Mouse (Mus musculus) lung, embryonic 16.5 days (tissue): Measurements from ENCODE around the gene Mrgprg. TPM values are rescaled to one million over a fixed set of nuclear protein-coding genes. Genes with fewer than 3 reads are reported as not detected.

ENCODE experiments used
- ATAC-seq: fragments of 200-750 bp; cut with Nextera tagmentation; 2 replicates; pipeline ENCODE4 v1.8.0; 2017; ENCODE audit warnings: low read depth, mild to moderate bottlenecking, moderate library complexity
- H3K27ac ChIP-seq: fragments of 300-500 bp; sonication (generic); 2 replicates; pipeline ENCODE4 v1.5.1; 2014; ENCODE audit warnings: mild to moderate bottlenecking, control low read depth, low read length
- H3K27me3 ChIP-seq: fragments of 300-500 bp; sonication (generic); 2 replicates; pipeline ENCODE4 v1.6.1; 2014; ENCODE audit warnings: low read depth, low read length, mixed read lengths; ENCODE audit not compliant: control insufficient read depth, insufficient read depth
- H3K36me3 ChIP-seq: fragments of 300-500 bp; sonication (generic); 2 replicates; pipeline ENCODE4 v1.6.1; 2014; ENCODE audit warnings: low read length; ENCODE audit not compliant: control insufficient read depth, insufficient read depth
- H3K4me1 ChIP-seq: fragments of 300-500 bp; sonication (generic); replicated peaks from 2 replicates; pipeline ENCODE4 v1.6.1; 2014; ENCODE audit warnings: low read length, mixed read lengths; ENCODE audit not compliant: control insufficient read depth, insufficient read depth
- H3K4me2 ChIP-seq: fragments of 300-500 bp; sonication (generic); 2 replicates; pipeline ENCODE4 v1.6.1; 2014; ENCODE audit warnings: low read depth, low read length, control low read depth
- H3K4me3 ChIP-seq: fragments of 300-500 bp; sonication (generic); 2 replicates; pipeline ENCODE4 v1.5.1; 2014; ENCODE audit warnings: mild to moderate bottlenecking, low read length, control low read depth
- H3K9ac ChIP-seq: fragments of 300-500 bp; sonication (generic); 2 replicates; pipeline ENCODE4 v1.6.1; 2014; ENCODE audit warnings: low read length, control low read depth
- H3K9me3 ChIP-seq: fragments of 300-500 bp; sonication (generic); 2 replicates; pipeline ENCODE4 v1.6.1; 2016; ENCODE audit warnings: low read length; ENCODE audit not compliant: control insufficient read depth
- whole genome bisulfite sequencing: fragments of 180-500 bp; shearing (Covaris S2); extraction: QIAGEN DNeasy Blood & Tissue Kit; methylation state at CpG from one replicate; pipeline ENCODE4 v1.1.7; 2014; 5-methylcytosine and 5-hydroxymethylcytosine counted together
- polyA plus RNA-seq: library from polyadenylated mRNA; unstranded; fragments of >200 nt; fragmentation: Nextera tagmentation; extraction: Ambion mirVana; gene quantifications from 2 replicates; pipeline ENCODE4 v1.2.1, GENCODE M21; 2015

Mrgprg gene
- polyA plus RNA-seq, 1 experiment from 2014 or later: not detected

DNA sequence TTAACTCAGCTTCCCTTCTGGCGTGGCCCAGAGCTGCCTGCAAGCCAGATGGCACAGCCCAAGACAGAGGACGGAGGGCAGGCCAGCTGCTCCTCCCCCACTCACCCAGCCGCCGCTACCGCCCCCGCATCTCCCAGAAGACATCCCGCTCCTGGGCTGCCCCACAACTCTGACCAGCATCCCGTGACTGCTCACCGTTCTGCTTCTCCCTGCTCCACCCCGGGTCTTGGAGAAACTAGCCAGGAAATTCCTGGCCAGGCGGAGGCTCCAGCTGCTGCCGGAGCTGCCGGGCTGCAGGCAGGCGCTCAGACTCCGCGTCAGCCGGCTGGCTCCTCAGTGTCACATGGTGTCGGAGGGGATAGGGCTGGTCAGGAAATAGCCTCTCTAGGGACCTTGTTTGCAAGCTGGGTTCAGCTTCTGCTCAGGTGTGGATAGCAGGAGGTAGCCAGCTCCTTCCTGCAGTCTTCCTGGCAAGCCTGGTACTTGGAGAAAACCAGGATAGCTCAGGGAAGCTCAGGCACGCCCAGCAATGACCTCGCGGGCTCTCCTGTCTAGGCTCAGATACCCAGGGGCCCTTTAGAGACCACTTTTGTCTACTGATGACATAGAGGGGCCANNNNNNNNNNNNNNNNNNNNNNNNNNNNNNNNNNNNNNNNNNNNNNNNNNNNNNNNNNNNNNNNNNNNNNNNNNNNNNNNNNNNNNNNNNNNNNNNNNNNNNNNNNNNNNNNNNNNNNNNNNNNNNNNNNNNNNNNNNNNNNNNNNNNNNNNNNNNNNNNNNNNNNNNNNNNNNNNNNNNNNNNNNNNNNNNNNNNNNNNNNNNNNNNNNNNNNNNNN, 17.4 kb upstream of the Mrgprg start, which contains the start of gene Mrgpre:
Mrgpre (minus strand) TSS at position 505 of the 834 bp plus-strand sequence.
- Histone ChIP-seq H3K9me3 (no peaks in the 10 kb centered on the region), H3K27ac (peak within 1 kb of the TSS; percentile 57), H3K27me3 (no peaks in the 10 kb centered on the region), H3K4me3 (peak within 1 kb of the TSS; percentile 53), H3K4me2 (peak within 1 kb of the TSS; percentile 84), H3K9ac (peak within 1 kb of the TSS; percentile 65), H3K36me3 (no peaks in the 10 kb centered on the region), H3K4me1 (peaks cover 18% of the 10 kb centered on the region)
- WGBS: 3% methylated on average over 20 of the region's 21 CpGs
- ATAC-seq: peak; percentile 90

DNA sequence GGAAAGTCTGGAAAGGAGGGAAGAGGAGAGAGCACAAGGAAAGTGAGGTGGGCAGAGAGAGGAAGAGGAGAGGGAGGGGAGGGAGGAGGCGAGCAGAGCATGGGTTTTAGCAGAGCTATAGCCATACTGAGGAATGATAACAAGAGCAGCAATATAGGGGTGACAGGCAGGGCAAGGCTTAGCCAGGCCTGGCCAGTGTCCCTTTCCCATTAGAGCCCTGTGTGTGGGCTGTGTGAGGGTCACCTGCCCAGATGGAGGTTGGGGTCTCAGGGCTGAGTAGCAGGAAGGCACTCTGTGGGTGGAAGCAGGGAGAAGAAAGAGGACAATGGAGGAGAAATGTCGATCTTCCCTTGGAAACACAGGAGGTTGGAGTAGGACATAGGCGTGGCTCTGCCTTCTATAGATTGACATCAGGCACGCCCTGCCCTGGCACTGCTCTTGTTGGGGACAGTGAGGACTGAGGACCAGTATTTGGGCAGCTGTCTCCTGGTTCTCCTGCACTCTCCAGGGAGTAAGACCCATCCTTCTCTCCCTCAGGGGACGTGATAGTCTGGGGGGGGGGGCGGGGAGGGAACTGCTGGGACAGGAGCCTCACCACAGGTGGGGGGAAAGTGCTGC, 16.7 kb upstream of the Mrgprg start:
- Histone ChIP-seq H3K9me3 (no peaks in the 10 kb centered on the region), H3K27me3 (no peaks in the 10 kb centered on the region), H3K27ac (peak overlapping the region; percentile 57), H3K4me1 (peaks cover 18% of the 10 kb centered on the region), H3K36me3 (no peaks in the 10 kb centered on the region), H3K4me3 (peak overlapping the region; percentile 53), H3K9ac (peak overlapping the region; percentile 65), H3K4me2 (peak overlapping the region; percentile 84)
- peak; percentile 59 for ATAC-seq
- WGBS: 24% methylated on average over 4 of the region's 6 CpGs

DNA sequence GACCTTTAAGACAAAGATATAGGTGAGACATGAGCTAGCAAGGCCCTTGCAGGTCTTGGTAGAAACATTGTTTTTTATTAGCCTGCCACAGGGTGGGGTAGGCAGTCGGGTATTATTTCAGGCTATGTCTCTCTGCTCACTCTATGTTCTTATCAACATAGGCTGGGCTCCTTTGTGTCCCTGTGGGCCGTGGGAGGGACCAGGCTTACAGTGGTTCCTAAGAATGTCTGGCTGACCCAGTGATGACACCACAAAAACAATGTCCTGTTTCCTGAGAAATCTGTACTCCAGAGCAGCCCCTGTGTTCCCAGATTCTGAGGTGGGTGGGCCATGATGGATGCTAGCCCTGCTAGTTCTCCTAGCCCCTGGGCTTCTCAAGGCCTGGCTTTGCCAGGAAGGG, 10.6 kb upstream of the Mrgprg start:
- H3K27ac ChIP-seq: no peak overlapping the region

DNA sequence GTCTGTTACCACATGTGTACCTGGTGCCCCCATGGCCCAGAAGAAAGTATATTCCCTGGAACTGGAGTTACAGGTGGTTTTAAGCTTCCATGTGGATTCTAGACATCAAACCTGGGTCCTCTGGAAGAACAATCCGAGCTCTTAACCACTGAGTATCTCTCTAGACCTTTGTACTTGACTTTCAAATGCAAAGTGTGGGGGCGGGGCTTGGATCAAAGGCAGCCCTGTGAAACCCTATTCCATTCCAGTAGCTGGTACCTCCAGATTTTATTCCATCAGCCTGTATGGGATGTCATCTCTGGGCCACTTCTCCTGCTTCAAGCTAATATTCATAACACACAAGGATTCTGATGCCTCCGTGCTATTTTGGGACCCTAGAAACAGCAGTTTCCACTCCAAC, 9.3 kb upstream of the Mrgprg start:
- no peaks in the 10 kb centered on the region for H3K36me3 ChIP-seq
- H3K4me2 ChIP-seq: no peak overlapping the region
- H3K4me1 ChIP-seq: no peaks in the 10 kb centered on the region
- H3K9ac ChIP-seq: no peak overlapping the region
- 23% methylated on average over 3 of the region's 3 CpGs for WGBS
- no peak overlapping the region for H3K4me3 ChIP-seq
- H3K9me3 ChIP-seq: no peaks in the 10 kb centered on the region
- H3K27ac ChIP-seq: no peak overlapping the region
- H3K27me3 ChIP-seq: no peaks in the 10 kb centered on the region; the same call in 1 of the 2 replicates
- no peak for ATAC-seq

More for the DNA sequence above, 10.6 kb upstream of the Mrgprg start:
- Histone ChIP-seq H3K9ac (no peak overlapping the region), H3K27me3 (no peaks in the 10 kb centered on the region; the same call in 1 of the 2 replicates), H3K4me3 (no peak overlapping the region), H3K36me3 (no peaks in the 10 kb centered on the region), H3K9me3 (no peaks in the 10 kb centered on the region), H3K4me2 (no peak overlapping the region), H3K4me1 (no peaks in the 10 kb centered on the region)
- ATAC-seq: no peak; the same call in 1 of the 2 replicates
- WGBS: 40% methylated on average over 2 of the region's 2 CpGs

DNA sequence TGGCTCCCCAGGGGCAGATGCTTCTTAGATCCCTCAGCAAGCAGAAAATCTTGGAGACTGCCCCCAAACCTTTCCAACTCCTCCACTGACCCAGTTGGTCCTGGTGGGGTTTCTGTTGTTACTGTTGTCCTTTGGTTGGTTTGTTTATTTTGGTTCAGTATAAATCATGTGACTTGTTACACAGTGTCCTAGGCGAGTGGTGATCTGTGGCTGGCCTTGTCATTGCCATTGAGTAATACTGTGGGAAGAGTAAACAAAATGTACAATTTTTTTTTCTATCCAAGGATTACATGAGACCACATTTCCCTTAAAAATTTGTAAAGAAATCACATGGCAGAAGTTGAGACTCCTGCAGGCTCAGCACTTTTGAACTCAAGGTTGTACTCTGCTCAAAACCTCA, 2.7 kb upstream of the Mrgprg start:
- WGBS: 13% methylated on average over 1 of the region's 1 CpGs
- H3K9ac ChIP-seq: no peak overlapping the region
- no peaks in the 10 kb centered on the region for H3K9me3 ChIP-seq
- ATAC-seq: peak; percentile 90
- peak overlapping the region; percentile 72 for H3K27ac ChIP-seq
- peaks cover 13% of the 10 kb centered on the region for H3K4me1 ChIP-seq
- H3K4me2 ChIP-seq: no peak overlapping the region; the same call in 1 of the 2 replicates
- no peaks in the 10 kb centered on the region for H3K36me3 ChIP-seq
- H3K4me3 ChIP-seq: no peak overlapping the region
- peaks cover 4% of the 10 kb centered on the region; the same call in 1 of the 2 replicates for H3K27me3 ChIP-seq

DNA sequence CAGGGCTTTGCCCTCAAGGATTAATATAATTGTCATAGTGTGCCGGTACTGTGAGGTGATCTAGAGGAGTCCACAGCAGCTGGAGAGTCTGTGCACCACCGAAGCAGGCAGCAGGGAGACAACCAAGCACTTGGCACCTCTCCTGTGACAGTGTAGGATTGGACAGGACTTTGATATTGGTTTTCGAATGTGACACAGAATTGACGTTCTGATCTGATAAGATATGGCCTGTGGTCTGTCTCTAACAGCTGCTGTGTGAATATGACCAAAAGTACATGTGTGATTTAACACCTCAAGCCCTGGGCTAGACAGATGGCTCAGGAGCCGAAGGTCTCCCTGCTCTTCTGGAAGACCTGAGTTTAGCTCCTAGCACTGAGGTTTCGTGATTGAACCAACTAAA, 1.5 kb upstream of the Mrgprg start:
- H3K4me1 ChIP-seq: peaks cover 13% of the 10 kb centered on the region
- H3K4me3 ChIP-seq: no peak overlapping the region
- H3K27me3 ChIP-seq: peaks cover 4% of the 10 kb centered on the region; the same call in 1 of the 2 replicates
- H3K9me3 ChIP-seq: no peaks in the 10 kb centered on the region
- no peak overlapping the region for H3K4me2 ChIP-seq
- 51% methylated on average over 6 of the region's 6 CpGs for WGBS
- no peak overlapping the region for H3K9ac ChIP-seq
- no peak overlapping the region for H3K27ac ChIP-seq
- no peaks in the 10 kb centered on the region for H3K36me3 ChIP-seq
- ATAC-seq: no peak

DNA sequence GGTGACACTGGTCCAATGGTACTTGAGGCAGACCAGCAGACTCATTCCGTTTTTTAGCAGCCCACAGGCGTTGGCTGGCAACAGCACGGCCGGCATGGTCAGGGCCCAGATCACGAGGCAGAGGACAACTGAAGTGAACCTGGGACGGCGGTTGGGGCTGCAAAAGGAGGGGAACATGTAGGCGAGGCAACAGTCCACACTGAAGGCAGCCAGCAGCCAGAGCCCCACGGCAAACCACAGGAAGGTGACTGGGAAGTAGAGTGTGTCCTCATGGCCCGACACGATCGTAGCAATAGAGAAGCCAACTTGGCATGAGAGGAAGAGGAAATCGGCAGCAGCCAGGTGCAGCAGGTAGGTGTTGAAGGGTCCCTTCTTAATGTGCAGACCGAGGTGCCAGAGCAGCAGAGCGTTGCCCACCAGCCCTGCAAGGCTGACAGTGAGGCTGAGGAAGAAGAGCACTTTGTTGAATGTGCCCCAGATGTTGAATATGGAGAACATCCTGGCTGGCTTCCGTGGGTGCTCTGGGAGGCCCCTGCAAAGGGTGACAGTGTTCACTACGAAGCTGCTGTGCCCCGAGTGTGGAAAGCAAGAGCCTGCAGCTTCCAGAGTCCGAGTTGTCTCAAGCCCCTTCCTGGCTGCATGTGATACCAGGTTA, 1.8 kb downstream of the Mrgprg start:
- H3K9ac ChIP-seq: no peak overlapping the region
- no peak overlapping the region for H3K4me2 ChIP-seq
- no peaks in the 10 kb centered on the region for H3K9me3 ChIP-seq
- no peak overlapping the region for H3K4me3 ChIP-seq
- peaks cover 4% of the 10 kb centered on the region; the same call in 1 of the 2 replicates for H3K27me3 ChIP-seq
- peaks cover 9% of the 10 kb centered on the region for H3K4me1 ChIP-seq
- WGBS: 62% methylated on average over 19 of the region's 19 CpGs
- ATAC-seq: no peak
- no peaks in the 10 kb centered on the region for H3K36me3 ChIP-seq
- H3K27ac ChIP-seq: no peak overlapping the region

DNA sequence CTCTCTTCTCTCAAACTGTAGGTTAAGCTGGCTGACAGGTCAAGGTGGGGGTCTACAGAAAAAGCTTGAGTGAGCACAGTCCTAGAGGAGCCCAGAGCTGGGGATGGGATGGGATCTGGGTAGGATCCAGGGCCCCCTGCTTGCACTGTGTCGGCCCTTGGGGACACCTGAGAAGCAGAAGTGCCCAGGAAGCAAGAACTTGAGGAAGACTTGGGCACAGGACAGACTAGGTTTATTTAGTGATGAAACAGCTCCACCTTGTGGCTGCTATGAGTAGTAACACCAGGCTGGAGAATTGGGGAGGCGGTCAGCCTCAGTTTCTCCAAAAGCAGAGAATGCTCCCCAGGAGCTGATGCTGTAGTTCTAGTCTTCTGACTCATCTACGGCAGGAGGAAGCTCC, 3.0 kb downstream of the Mrgprg start:
- no peaks in the 10 kb centered on the region for H3K9me3 ChIP-seq
- H3K4me1 ChIP-seq: 0 out of 2 replicates have a peak, but pooled peaks cover under 1% of the 10 kb centered on the region
- H3K27ac ChIP-seq: no peak overlapping the region
- peak; percentile 59; the same call in 1 of the 2 replicates for ATAC-seq
- no peak overlapping the region for H3K9ac ChIP-seq
- no peak overlapping the region for H3K4me3 ChIP-seq
- no peak overlapping the region for H3K4me2 ChIP-seq
- H3K27me3 ChIP-seq: peaks cover 4% of the 10 kb centered on the region; the same call in 1 of the 2 replicates
- WGBS: 14% methylated on average over 3 of the region's 3 CpGs
- H3K36me3 ChIP-seq: no peaks in the 10 kb centered on the region

DNA sequence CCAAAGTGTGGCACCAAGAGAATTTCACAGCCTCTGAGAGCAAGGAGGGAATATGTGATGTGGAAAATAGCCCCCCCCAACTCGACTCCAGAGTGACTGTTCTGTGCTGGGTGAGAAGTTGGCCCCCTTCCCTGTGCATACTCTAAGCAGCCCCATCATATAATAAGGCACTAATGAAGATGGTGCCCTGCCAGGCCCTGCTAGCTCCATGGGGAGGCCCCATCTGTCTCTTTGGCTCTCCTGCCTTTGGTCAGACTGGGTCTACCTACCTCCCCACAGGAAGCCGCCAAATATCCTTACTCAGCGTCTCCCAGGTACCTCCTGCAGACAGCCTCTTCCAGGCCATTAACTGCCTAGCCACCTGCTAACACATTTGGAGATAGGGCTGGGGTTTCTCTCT, 7.8 kb downstream of the Mrgprg start:
- H3K27me3 ChIP-seq: no peaks in the 10 kb centered on the region; the same call in 1 of the 2 replicates
- no peak for ATAC-seq
- no peaks in the 10 kb centered on the region for H3K9me3 ChIP-seq
- H3K4me3 ChIP-seq: no peak overlapping the region
- no peaks in the 10 kb centered on the region for H3K36me3 ChIP-seq
- no peak overlapping the region for H3K27ac ChIP-seq
- H3K9ac ChIP-seq: no peak overlapping the region
- H3K4me2 ChIP-seq: no peak overlapping the region
- peaks cover 11% of the 10 kb centered on the region for H3K4me1 ChIP-seq
- WGBS: 70% methylated on average over 3 of the region's 3 CpGs
